In genomic region chr13:60664816-60665215, GRCm38 (mm10) we compare ENCODE assay signal across 21 mouse cellular contexts.
"Had no signal": no experiment of that assay in that cellular context is flagged by ENCODE, and none has a peak within 500 bp of the region (broad histone marks: within the 10 kb centered on the region; RNA-seq: fewer than 3 reads in every experiment).

No protein-coding gene starts in this region.

- H3K36me3 ChIP-seq: limb, embryonic 10.5 days; limb, embryonic 13.5 days; midbrain, embryonic 10.5 days; midbrain, embryonic 13.5 days; neural tube, embryonic 13.5 days had no signal

- H3K27me3 ChIP-seq: limb, embryonic 13.5 days; megakaryocyte, embryonic 14.5 days; midbrain, embryonic 13.5 days; neural tube, embryonic 13.5 days had no signal

- DNase-seq: kidney, postnatal 14 days; layer of hippocampus, adult 9-11 months; liver; liver, postnatal 0 days; retina, postnatal 1 day; right cerebral cortex, postnatal 25 days; thymus, adult 2 months; thymus, postnatal 14 days; thymus, postnatal 4 days had no signal

- H3K4me2 ChIP-seq: limb, embryonic 13.5 days; midbrain, embryonic 13.5 days; neural tube, embryonic 13.5 days had no signal

- H3K4me3 ChIP-seq: layer of hippocampus, adult 2 months; limb, embryonic 10.5 days; limb, embryonic 13.5 days; megakaryocyte, embryonic 14.5 days; midbrain, embryonic 10.5 days; midbrain, embryonic 13.5 days; myocyte; neural tube, embryonic 13.5 days had no signal

- ATAC-seq: hindbrain, embryonic 16.5 days; intestine, embryonic 16.5 days; midbrain, embryonic 13.5 days; midbrain, embryonic 16.5 days had no signal

- H3K27ac ChIP-seq: limb, embryonic 10.5 days; limb, embryonic 13.5 days; liver, embryonic 14.5 days; midbrain, embryonic 10.5 days; neural tube, embryonic 13.5 days had no signal

- H3K9me3 ChIP-seq: limb, embryonic 10.5 days; limb, embryonic 13.5 days; megakaryocyte, embryonic 14.5 days; midbrain, embryonic 10.5 days; midbrain, embryonic 13.5 days; neural tube, embryonic 13.5 days had no signal

- H3K9ac ChIP-seq: limb, embryonic 13.5 days; liver, embryonic 14.5 days; liver, postnatal 0 days; midbrain, embryonic 13.5 days; neural tube, embryonic 13.5 days had no signal
